Mouse (Mus musculus) MEL (cell line): Measurements from ENCODE around the gene Auts2. TPM values are rescaled to one million over a fixed set of nuclear protein-coding genes. Genes with fewer than 3 reads are reported as not detected.

Experiments used
- DNase-seq: peaks from one replicate; pipeline ENCODE4 v3.0.0; 2011; ENCODE audit warnings: low read depth, low spot score
- H3K27ac ChIP-seq: 2 replicates; pipeline ENCODE4 v1.5.1; 2012; ENCODE audit warnings: low read depth, mild to moderate bottlenecking, control low read depth, low read length, moderate library complexity; ENCODE audit not compliant: control insufficient read depth
- H3K27me3 ChIP-seq, 2 experiments: fragments of 150-350 bp in 1 of 2; sonication (generic) in 1 of 2; 2 replicates each; pipeline ENCODE4 v1.6.1; 2012; ENCODE audit warnings: low read length in 2 of 2, mild to moderate bottlenecking in 2 of 2, improper control_type of control experiment in 1 of 2, moderate library complexity in 1 of 2; ENCODE audit not compliant: insufficient read depth in 2 of 2, control insufficient read depth in 1 of 2
- H3K36me3 ChIP-seq, 2 experiments: 2 replicates each; pipeline ENCODE4 v1.6.1; 2012 to 2014; ENCODE audit warnings: low read length in 2 of 2, improper control_type of control experiment in 1 of 2, inconsistent platforms in 1 of 2, mild to moderate bottlenecking in 1 of 2; ENCODE audit not compliant: insufficient read depth in 2 of 2, control insufficient read depth in 1 of 2
- H3K4me1 ChIP-seq, 2 experiments: fragments of 150-350 bp in 1 of 2; sonication (generic) in 1 of 2; 2 replicates each; pipeline ENCODE4 v1.6.1; 2012; ENCODE audit warnings: low read length in 2 of 2, improper control_type of control experiment in 1 of 2, mild to moderate bottlenecking in 1 of 2; ENCODE audit not compliant: insufficient read depth in 2 of 2, control insufficient read depth in 1 of 2
- H3K4me3 ChIP-seq, 2 experiments: fragments of 150-350 bp in 1 of 2; sonication (generic) in 1 of 2; 2 replicates each; pipeline ENCODE4 v1.5.1; 2012; ENCODE audit warnings: low read depth in 2 of 2, low read length in 2 of 2, mild to moderate bottlenecking in 2 of 2, moderate library complexity in 2 of 2, control low read depth in 1 of 2, improper control_type of control experiment in 1 of 2; ENCODE audit not compliant: control insufficient read depth in 1 of 2, insufficient read depth in 1 of 2
- H3K79me2 ChIP-seq: 2 replicates; pipeline ENCODE4 v1.6.1; 2012; ENCODE audit warnings: mild to moderate bottlenecking, low read length, moderate library complexity; ENCODE audit not compliant: control insufficient read depth, poor library complexity, insufficient read depth
- H3K9ac ChIP-seq: 2 replicates; pipeline ENCODE4 v1.6.1; 2012; ENCODE audit warnings: low read depth, mild to moderate bottlenecking, control low read depth, low read length, moderate library complexity; ENCODE audit not compliant: control insufficient read depth, poor library complexity, severe bottlenecking
- H3K9me3 ChIP-seq: fragments of 150-350 bp; sonication (generic); replicated peaks from 2 replicates; pipeline ENCODE4 v1.6.1; 2012; ENCODE audit warnings: mild to moderate bottlenecking, low read length, improper control_type of control experiment, moderate library complexity; ENCODE audit not compliant: insufficient read depth
- BHLHE40 ChIP-seq: IDR thresholded peaks from 2 replicates; pipeline ENCODE4 v1.6.1; 2012; ENCODE audit warnings: low read depth, mild to moderate bottlenecking, inconsistent platforms, low read length, improper control_type of control experiment, borderline replicate concordance
- CHD1 ChIP-seq: IDR thresholded peaks from 2 replicates; pipeline ENCODE4 v1.6.1; 2012; ENCODE audit warnings: low read depth, mild to moderate bottlenecking, inconsistent platforms, low read length, improper control_type of control experiment
- E2F4 ChIP-seq: IDR thresholded peaks from 2 replicates; pipeline ENCODE4 v1.6.1; 2011; ENCODE audit warnings: low read depth, low read length, improper control_type of control experiment, borderline replicate concordance
- EP300 ChIP-seq, 2 experiments: IDR thresholded peaks; 2 replicates each; pipeline ENCODE4 v1.6.1; 2011; ENCODE audit warnings: improper control_type of control experiment in 2 of 2, low read length in 2 of 2, low read depth in 1 of 2, mild to moderate bottlenecking in 1 of 2
- ETS1 ChIP-seq: IDR thresholded peaks from 2 replicates; pipeline ENCODE4 v1.6.1; 2012; ENCODE audit warnings: low read depth, mild to moderate bottlenecking, inconsistent platforms, low read length, improper control_type of control experiment, moderate library complexity
- JUND ChIP-seq: IDR thresholded peaks from 2 replicates; pipeline ENCODE4 v1.6.1; 2011; ENCODE audit warnings: low read depth, mild to moderate bottlenecking, improper control_type of control experiment, low read length
- MAX ChIP-seq: IDR thresholded peaks from 2 replicates; pipeline ENCODE4 v1.6.1; 2011; ENCODE audit warnings: low read length, improper control_type of control experiment
- POLR2AphosphoS2 ChIP-seq: IDR thresholded peaks from 2 replicates; pipeline ENCODE4 v1.6.1; 2011; ENCODE audit warnings: low read length, improper control_type of control experiment
- POLR2AphosphoS5 ChIP-seq: IDR thresholded peaks from 2 replicates; pipeline ENCODE4 v1.6.1; 2012; ENCODE audit warnings: low read depth, borderline replicate concordance, mild to moderate bottlenecking, inconsistent platforms, low read length, moderate library complexity, mixed read lengths
- RCOR1 ChIP-seq: IDR thresholded peaks from 2 replicates; pipeline ENCODE4 v1.6.1; 2012; ENCODE audit warnings: low read depth, mild to moderate bottlenecking, inconsistent platforms, low read length, improper control_type of control experiment
- SMC3 ChIP-seq: IDR thresholded peaks from 2 replicates; pipeline ENCODE4 v1.6.1; 2011; ENCODE audit warnings: low read depth, low read length, improper control_type of control experiment
- TCF12 ChIP-seq: IDR thresholded peaks from 2 replicates; pipeline ENCODE4 v1.6.1; 2014; ENCODE audit warnings: low read depth, mild to moderate bottlenecking, inconsistent platforms, low read length, improper control_type of control experiment, moderate library complexity
- ZC3H11A ChIP-seq: IDR thresholded peaks from 2 replicates; pipeline ENCODE4 v1.6.1; 2012; ENCODE audit warnings: low read depth, mild to moderate bottlenecking, inconsistent platforms, low read length, improper control_type of control experiment
- ZKSCAN1 ChIP-seq: IDR thresholded peaks from 2 replicates; pipeline ENCODE4 v1.6.1; 2012; ENCODE audit warnings: low read depth, mild to moderate bottlenecking, inconsistent platforms, low read length, improper control_type of control experiment, moderate library complexity
- polyA plus RNA-seq, 2 experiments: library from polyadenylated mRNA; stranded (reverse) in 1 of 2; unstranded in 1 of 2; fragments of >175 nt in 1 of 2; fragments of >200 nt in 1 of 2; gene quantifications; 2 replicates each; pipeline versions ENCODE4 v1.2.1 to v1.2.4; 2012; ENCODE audit warnings: low replicate concordance in 2 of 2, low read depth in 1 of 2; ENCODE audit not compliant: insufficient read length in 2 of 2, insufficient read depth in 1 of 2, missing spikeins in 1 of 2
- total RNA-seq: library from RNA; depleted of rRNA; stranded (reverse); fragments of 300-350 nt; gene quantifications from 2 replicates; pipeline ENCODE4 v1.2.3, GENCODE M21; 2012

Gene Auts2
- total and polyA plus RNA-seq, 3 experiments: not detected

- H3K4me1 ChIP-seq: no peaks in the 10 kb centered on the region
- TF ChIP-seq BHLHE40 (no peak), POLR2AphosphoS5 (no peak)
- H3K27me3 ChIP-seq: no peaks in the 10 kb centered on the region
- H3K27ac ChIP-seq: no peak overlapping the region
- DNase-seq: no peak
- H3K36me3 ChIP-seq: no peaks in the 10 kb centered on the region
- H3K9me3 ChIP-seq: no peaks in the 10 kb centered on the region
- H3K9ac ChIP-seq: no peak overlapping the region
- H3K4me3 ChIP-seq: no peak overlapping the region
- H3K79me2 ChIP-seq: no peaks in the 10 kb centered on the region
Observed at GRCm38 (mm10) chr5:131574469-131575085, 968.6 kb downstream of the Auts2 start.

DNA sequence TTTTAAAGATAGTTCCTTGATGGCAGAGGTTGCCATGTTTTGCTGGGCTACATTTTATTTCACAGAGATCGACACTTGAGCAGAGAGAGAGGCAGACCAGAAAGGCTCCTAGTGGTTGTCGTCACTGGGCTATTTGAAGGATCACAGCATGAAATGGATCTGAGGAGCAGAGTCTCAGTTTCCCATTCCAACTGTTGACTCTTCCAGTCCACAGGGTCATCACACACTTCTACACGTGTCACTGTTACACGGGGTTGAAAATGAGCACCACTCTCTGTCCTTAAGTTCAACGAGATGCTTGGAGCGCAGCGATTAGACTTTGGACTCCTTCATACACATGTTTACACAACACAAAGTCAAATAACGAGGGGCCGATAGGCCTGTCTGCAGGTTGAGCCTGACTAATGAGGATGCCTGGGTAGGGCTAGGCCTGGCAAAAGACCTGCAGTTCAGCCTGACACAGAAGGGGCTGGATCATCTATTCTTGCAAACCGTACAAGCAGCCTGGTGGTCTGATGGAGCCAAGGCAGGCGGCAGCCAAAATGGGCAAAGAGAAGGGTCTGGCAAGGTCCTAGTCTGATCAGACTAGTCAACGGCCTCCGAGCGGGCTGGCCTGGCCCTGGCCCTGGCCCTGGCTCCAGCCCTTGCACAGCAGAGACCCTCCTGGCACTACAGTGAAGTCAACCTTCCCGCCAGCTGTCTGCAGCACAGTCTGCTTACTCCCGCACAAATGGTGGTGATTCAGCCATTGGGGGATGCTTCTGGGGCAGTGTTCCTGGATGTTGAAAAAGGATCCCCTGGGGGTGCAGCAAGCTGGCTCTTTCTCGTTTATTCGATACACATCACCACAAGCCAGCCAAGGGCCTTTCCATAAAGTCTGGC lies 969.6 kb downstream of the Auts2 start:
- Histone ChIP-seq H3K4me1 (no peaks in the 10 kb centered on the region), H3K27ac (no peak overlapping the region), H3K79me2 (no peaks in the 10 kb centered on the region), H3K36me3 (no peaks in the 10 kb centered on the region), H3K9me3 (no peaks in the 10 kb centered on the region), H3K4me3 (no peak overlapping the region), H3K27me3 (no peaks in the 10 kb centered on the region), H3K9ac (no peak overlapping the region)
- TF ChIP-seq TCF12: no peak
- TF ChIP-seq MAX: no peak
- TF ChIP-seq ETS1: no peak
- no peak for TF ChIP-seq CHD1
- no peak for TF ChIP-seq SMC3
- TF ChIP-seq ZKSCAN1: no peak
- TF ChIP-seq E2F4: no peak
- no peak for TF ChIP-seq JUND
- no peak for TF ChIP-seq ZC3H11A
- TF ChIP-seq EP300 (IDR thresholded peaks at IDR 0.05; ENCODE audit: low read depth in 1 of 2, low read length in 2 of 2): no peak
- no peak for TF ChIP-seq POLR2AphosphoS2
- no peak for TF ChIP-seq RCOR1
- no peak for DNase-seq
